Comparison of ENCODE assay signal across 17 mouse cellular contexts in the genomic region with DNA sequence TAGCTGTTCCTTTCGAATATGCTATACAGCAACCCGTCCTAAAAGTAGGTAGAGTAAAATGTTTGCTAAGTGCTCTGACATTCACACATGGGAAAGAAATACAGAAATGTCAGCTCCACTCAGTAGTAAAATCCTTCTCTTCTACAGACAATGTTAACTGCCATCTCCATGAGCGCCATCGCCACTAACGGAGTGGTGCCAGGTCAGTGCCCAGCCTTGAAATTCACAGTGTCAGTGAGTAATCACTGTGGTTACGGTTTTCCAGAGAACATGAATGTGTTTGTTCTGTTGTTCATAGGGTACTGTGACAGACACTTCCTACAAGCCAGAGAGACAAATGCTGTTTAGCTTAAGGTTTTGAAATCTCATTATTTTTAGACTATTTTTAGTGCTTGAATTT. TPM values are rescaled to one million over a fixed set of nuclear protein-coding genes. Genes with fewer than 3 reads are reported as not detected.
DNase-seq lines count a peak whose midpoint lies in the region.
"Had no signal": no experiment of that assay in that cellular context is flagged by ENCODE, and none has a peak within 500 bp of the region (broad histone marks: within the 10 kb centered on the region; RNA-seq: fewer than 3 reads in every experiment).

No protein-coding gene starts in this region.

- DNase-seq in adrenal gland, postnatal 10 days, result peak; percentile 21
- DNase-seq in adrenal gland, adult 8-10 months, result no peak
- DNase-seq in 3T3-L1 (ENCODE audit: low read depth, low spot score), result peak; percentile 20
- peak; percentile 62 for DNase-seq in adrenal gland, postnatal 14 days
- no peak for DNase-seq in Muller cell, postnatal 12 days (ENCODE audit: inconsistent ontology term)
- no peak for DNase-seq in spleen, postnatal 4 days (ENCODE audit: low spot score in 2 of 2)
- DNase-seq: cerebellum, adult 11-12 months; cerebellum, adult 8-10 months; cerebellum, postnatal 10 days; cerebellum, postnatal 36 days; embryo, embryonic 11 days; gastrocnemius, postnatal 10 days; gastrocnemius, postnatal 36 days; heart, postnatal 10 days; heart, postnatal 4 days; kidney, adult 18-20 months; kidney, adult 9 months had no signal

RNA-seq across cellular contexts. Expression of gene Emc4, which starts 30.6 kb away (rescaled TPM):
- total RNA-seq in adrenal gland, postnatal 10 days (2021), result 10 to 100 TPM; 75.7 to 89.7 TPM
- 100 to 1,000 TPM in 2 of 4 experiments, 10 to 100 TPM in 2; 86.5 to 106 (median 95.5) TPM for total RNA-seq in adrenal gland, adult 8-10 months (2022)
- total RNA-seq in adrenal gland, postnatal 14 days (2021), result 86.8 and 89.1 TPM in 2 replicates

RNA-seq across cellular contexts. Expression of gene Katnbl1, which starts 41.8 kb away (rescaled TPM):
- total RNA-seq in adrenal gland, postnatal 10 days (2021), result 10 to 100 TPM; 11.6 to 12.8 TPM
- total RNA-seq in adrenal gland, adult 8-10 months (2022), result 10 to 100 TPM; 10.8 to 13.9 (median 12.1) TPM
- 12.3 and 12.4 TPM in 2 replicates for total RNA-seq in adrenal gland, postnatal 14 days (2021)

Comparison
In these comparisons a context has a peak if more than half of its experiments do, and no peak if none do; other contexts are left out.
1. DNase-seq: peak in adrenal gland, postnatal 10 days (single experiment), 3T3-L1 (single experiment) and adrenal gland, postnatal 14 days (single experiment); none in adrenal gland, adult 8-10 months (single experiment), Muller cell, postnatal 12 days (single experiment) and spleen, postnatal 4 days (0 of 2).